ENCODE assay signal across 8 mouse cellular contexts in the genomic region with DNA sequence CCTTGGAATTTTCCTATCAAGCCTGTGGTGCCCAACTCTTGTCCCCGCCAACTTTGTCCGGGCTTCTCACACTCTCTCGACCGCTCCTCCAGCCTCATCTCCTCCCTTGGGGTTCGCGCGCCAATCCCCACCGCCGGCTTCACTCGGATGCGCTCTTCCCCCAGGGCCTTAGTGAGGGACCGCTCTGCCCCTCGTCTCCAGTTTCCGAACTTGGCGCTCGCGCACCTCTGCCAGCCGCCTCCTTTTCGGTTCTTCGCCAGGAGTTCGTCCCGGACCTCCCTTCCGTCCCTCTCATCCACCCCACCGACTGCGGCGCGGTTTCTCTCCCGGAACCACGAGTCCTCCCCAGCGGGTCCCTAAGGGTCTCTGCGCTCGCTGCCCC. TPM values are rescaled to one million over a fixed set of nuclear protein-coding genes. Genes with fewer than 3 reads are reported as not detected.
A peak's percentile ranks its signal among the peaks of the same experiment; 100 is the strongest.
DNase-seq lines count a peak whose midpoint lies in the region; ATAC-seq and TF ChIP-seq lines count a peak whose summit lies in the region.

No protein-coding gene starts in this region.

- DNase-seq in heart, embryonic 10.5 days (ENCODE audit: low spot score), result no peak
- no peak for DNase-seq in heart, adult 11 months
- no peak for DNase-seq in cerebellum, adult 11 months
- DNase-seq in adrenal gland, postnatal 10 days, result no peak

- peaks cover 35% of the 10 kb centered on the region for H3K36me3 ChIP-seq in heart, embryonic 10.5 days
- H3K36me3 ChIP-seq in E14TG2a.4 (ENCODE audit: insufficient read depth, low read length), result peaks cover 46% of the 10 kb centered on the region
- peaks cover 36% of the 10 kb centered on the region for H3K36me3 ChIP-seq in limb, embryonic 13.5 days
- H3K36me3 ChIP-seq in neural tube, embryonic 14.5 days (ENCODE audit: control insufficient read depth, insufficient read depth, low read length), result peaks cover 15% of the 10 kb centered on the region; the same call in 1 of the 2 replicates

- under 1% methylated on average over 32 of the region's 32 CpGs for WGBS in heart, embryonic 10.5 days
- under 1% methylated on average over 32 of the region's 32 CpGs for WGBS in limb, embryonic 13.5 days
- WGBS in neural tube, embryonic 14.5 days, result under 1% methylated on average over 32 of the region's 32 CpGs

- peak overlapping the region; percentile 90 for H3K4me2 ChIP-seq in limb, embryonic 13.5 days (replicated peaks)
- peak overlapping the region; percentile 85 for H3K4me2 ChIP-seq in neural tube, embryonic 14.5 days (ENCODE audit: low read depth, low read length)

- no peak for TF ChIP-seq CTCF in E14TG2a.4 (conservative IDR thresholded peaks at IDR 0.05; ENCODE audit: low read length)

- H3K27ac ChIP-seq in heart, embryonic 10.5 days, result peak overlapping the region; percentile 90
- H3K27ac ChIP-seq in limb, embryonic 13.5 days, result peak overlapping the region; percentile 79; the same call in 1 of the 2 replicates
- peak overlapping the region; percentile 79 for H3K27ac ChIP-seq in neural tube, embryonic 14.5 days (ENCODE audit: low read depth, low read length)

- H3K4me1 ChIP-seq in heart, embryonic 10.5 days, result peaks cover 14% of the 10 kb centered on the region
- H3K4me1 ChIP-seq in E14TG2a.4 (replicated peaks; ENCODE audit: low read depth, low read length), result peaks cover 38% of the 10 kb centered on the region
- peaks cover 19% of the 10 kb centered on the region for H3K4me1 ChIP-seq in limb, embryonic 13.5 days
- peaks cover 6% of the 10 kb centered on the region; the same call in 1 of the 2 replicates for H3K4me1 ChIP-seq in neural tube, embryonic 14.5 days (ENCODE audit: control insufficient read depth, insufficient read depth, low read length)

- H3K9me3 ChIP-seq in heart, embryonic 10.5 days, result no peaks in the 10 kb centered on the region
- H3K9me3 ChIP-seq in E14TG2a.4 (ENCODE audit: low read length), result no peaks in the 10 kb centered on the region
- no peaks in the 10 kb centered on the region for H3K9me3 ChIP-seq in limb, embryonic 13.5 days
- no peaks in the 10 kb centered on the region for H3K9me3 ChIP-seq in neural tube, embryonic 14.5 days (ENCODE audit: control insufficient read depth, low read length)

- H3K9ac ChIP-seq in limb, embryonic 13.5 days, result peak overlapping the region; percentile 84
- H3K9ac ChIP-seq in neural tube, embryonic 14.5 days (replicated peaks; ENCODE audit: low read depth, low read length), result peak overlapping the region; percentile 66

- peak; percentile 36 for ATAC-seq in erythroblast, adult 5-6 weeks (replicated peaks; ENCODE audit: low FRiP score, poor library complexity, severe bottlenecking)
- ATAC-seq in limb, embryonic 13.5 days (ENCODE audit: low FRiP score, low read depth), result peak; percentile 2
- ATAC-seq in neural tube, embryonic 14.5 days (ENCODE audit: low read depth), result peak; percentile 36

- no peaks in the 10 kb centered on the region for H3K27me3 ChIP-seq in heart, embryonic 10.5 days (ENCODE audit: insufficient read depth, poor library complexity, severe bottlenecking)
- no peaks in the 10 kb centered on the region for H3K27me3 ChIP-seq in E14TG2a.4 (ENCODE audit: insufficient read depth, low read length)
- no peaks in the 10 kb centered on the region for H3K27me3 ChIP-seq in limb, embryonic 13.5 days
- H3K27me3 ChIP-seq in neural tube, embryonic 14.5 days (ENCODE audit: control insufficient read depth, insufficient read depth, low read length), result no peaks in the 10 kb centered on the region

- H3K4me3 ChIP-seq in heart, embryonic 10.5 days, result peak overlapping the region; percentile 83
- H3K4me3 ChIP-seq in E14TG2a.4 (replicated peaks; ENCODE audit: low read length), result peak overlapping the region; percentile 97
- H3K4me3 ChIP-seq in limb, embryonic 13.5 days, result peak overlapping the region; percentile 82
- peak overlapping the region; percentile 72 for H3K4me3 ChIP-seq in neural tube, embryonic 14.5 days (ENCODE audit: low read depth, low read length)

RNA-seq across cellular contexts. Expression of a gene that starts 0.5 kb away (rescaled TPM):
- polyA plus RNA-seq in heart, embryonic 10.5 days (2016; fragmentation: Nextera tagmentation; extraction: Ambion mirVana), result 107 and 126 TPM in 2 replicates
- total RNA-seq in erythroblast, adult 5-6 weeks (2015; ENCODE audit: low replicate concordance), result 7.1 and 9.8 TPM in 2 replicates
- total RNA-seq in erythroblast, adult 5-6 weeks (2017; ENCODE audit: low replicate concordance), result 17.4 and 22.3 TPM in 2 replicates
- polyA plus RNA-seq in limb, embryonic 13.5 days (2015; fragmentation: Nextera tagmentation; extraction: Ambion mirVana), result 120 and 128 TPM in 2 replicates
- polyA plus RNA-seq in neural tube, embryonic 14.5 days (2014; fragmentation: Nextera tagmentation; extraction: Ambion mirVana), result 80.3 and 89.8 TPM in 2 replicates
- 10 to 100 TPM; 51.0 to 53.3 TPM for total RNA-seq in adrenal gland, postnatal 10 days (2021)

RNA-seq across cellular contexts. Expression of a gene that starts 9.7 kb away (rescaled TPM):
- 19.1 and 22.8 TPM in 2 replicates for polyA plus RNA-seq in heart, embryonic 10.5 days (2016; fragmentation: Nextera tagmentation; extraction: Ambion mirVana)
- 0.96 and 1.3 TPM in 2 replicates for total RNA-seq in erythroblast, adult 5-6 weeks (2015; ENCODE audit: low replicate concordance)
- 1.6 and 3.6 TPM in 2 replicates for total RNA-seq in erythroblast, adult 5-6 weeks (2017; ENCODE audit: low replicate concordance)
- 31.6 and 33.3 TPM in 2 replicates for polyA plus RNA-seq in limb, embryonic 13.5 days (2015; fragmentation: Nextera tagmentation; extraction: Ambion mirVana)
- 13.3 and 13.6 TPM in 2 replicates for polyA plus RNA-seq in neural tube, embryonic 14.5 days (2014; fragmentation: Nextera tagmentation; extraction: Ambion mirVana)
- 10 to 100 TPM; 35.4 to 46.3 TPM for total RNA-seq in adrenal gland, postnatal 10 days (2021)

RNA-seq across cellular contexts. Expression of a gene that starts 20.2 kb away (rescaled TPM):
- 0.06 and 0.09 TPM in 2 replicates for polyA plus RNA-seq in heart, embryonic 10.5 days (2016; fragmentation: Nextera tagmentation; extraction: Ambion mirVana)
- not detected in 2 replicates for total RNA-seq in erythroblast, adult 5-6 weeks (2015; ENCODE audit: low replicate concordance)
- not detected in 2 replicates for total RNA-seq in erythroblast, adult 5-6 weeks (2017; ENCODE audit: low replicate concordance)
- polyA plus RNA-seq in limb, embryonic 13.5 days (2015; fragmentation: Nextera tagmentation; extraction: Ambion mirVana), result 0.17 and 0.49 TPM in 2 replicates
- polyA plus RNA-seq in neural tube, embryonic 14.5 days (2014; fragmentation: Nextera tagmentation; extraction: Ambion mirVana), result 0.14 and 0.16 TPM in 2 replicates
- total RNA-seq in adrenal gland, postnatal 10 days (2021), result not detected

RNA-seq across cellular contexts. Expression of a gene that starts 36.0 kb away (rescaled TPM):
- 1.6 and 3.3 TPM in 2 replicates for polyA plus RNA-seq in heart, embryonic 10.5 days (2016; fragmentation: Nextera tagmentation; extraction: Ambion mirVana)
- not detected in 2 replicates for total RNA-seq in erythroblast, adult 5-6 weeks (2015; ENCODE audit: low replicate concordance)
- 0.14 TPM in 1 of 2 replicates, not detected in the other for total RNA-seq in erythroblast, adult 5-6 weeks (2017; ENCODE audit: low replicate concordance)
- polyA plus RNA-seq in limb, embryonic 13.5 days (2015; fragmentation: Nextera tagmentation; extraction: Ambion mirVana), result 1.6 and 2.2 TPM in 2 replicates
- 0.17 and 0.45 TPM in 2 replicates for polyA plus RNA-seq in neural tube, embryonic 14.5 days (2014; fragmentation: Nextera tagmentation; extraction: Ambion mirVana)
- 1 to 10 TPM; 1.0 to 6.2 TPM for total RNA-seq in adrenal gland, postnatal 10 days (2021)

RNA-seq across cellular contexts. Expression of a gene that starts 47.4 kb away (rescaled TPM):
- 73.7 and 92.1 TPM in 2 replicates for polyA plus RNA-seq in heart, embryonic 10.5 days (2016; fragmentation: Nextera tagmentation; extraction: Ambion mirVana)
- not detected in 2 replicates for total RNA-seq in erythroblast, adult 5-6 weeks (2015; ENCODE audit: low replicate concordance)
- 0.42 TPM in 1 of 2 replicates, not detected in the other for total RNA-seq in erythroblast, adult 5-6 weeks (2017; ENCODE audit: low replicate concordance)
- polyA plus RNA-seq in limb, embryonic 13.5 days (2015; fragmentation: Nextera tagmentation; extraction: Ambion mirVana), result 51.2 and 51.3 TPM in 2 replicates
- 139 and 179 TPM in 2 replicates for polyA plus RNA-seq in neural tube, embryonic 14.5 days (2014; fragmentation: Nextera tagmentation; extraction: Ambion mirVana)
- 10 to 100 TPM; 16.4 to 26.0 TPM for total RNA-seq in adrenal gland, postnatal 10 days (2021)
